Mouse (Mus musculus) G1E (cell line): ENCODE results near the gene Krtcap2.

Source experiments
- CTCF ChIP-seq: IDR thresholded peaks from 2 replicates; pipeline ENCODE4 v1.5.1; 2012; ENCODE audit warnings: low read depth, low read length, inconsistent platforms, mixed read lengths
- GATA1 ChIP-seq: IDR thresholded peaks from 2 replicates; pipeline ENCODE4 v1.6.1; 2012; ENCODE audit warnings: borderline replicate concordance, low read length, inconsistent platforms, mixed read lengths
- TAL1 ChIP-seq: conservative IDR thresholded peaks from 2 replicates; pipeline ENCODE4 v1.6.1; 2012; ENCODE audit warnings: low read depth, low read length, inconsistent platforms, mixed read lengths

DNA sequence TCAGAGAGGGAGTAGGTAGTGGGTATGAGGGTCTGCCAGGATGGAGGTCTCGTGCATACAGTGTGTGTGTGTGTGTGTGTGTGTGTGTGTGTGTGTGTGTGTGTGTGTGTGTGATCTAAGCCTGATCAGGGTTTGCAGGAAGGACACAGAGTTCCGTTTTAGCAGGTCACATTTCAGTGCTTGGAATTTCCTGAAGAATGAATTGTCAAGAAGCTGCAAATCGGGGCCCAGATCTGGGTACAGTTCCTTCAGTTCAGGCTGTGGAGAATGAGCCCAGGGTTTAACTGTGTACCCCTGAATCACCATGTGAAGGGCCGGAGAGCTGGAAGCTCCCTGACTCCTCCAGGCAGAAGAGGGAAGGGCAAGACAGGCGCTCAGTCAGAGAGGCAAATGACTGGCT is 41.5 kb downstream of the Krtcap2 start:
- TF ChIP-seq CTCF, result no peak
- TF ChIP-seq GATA1, result no peak
- TF ChIP-seq TAL1, result no peak
